Mouse (Mus musculus): Measurements from ENCODE around the gene Dpp9.

DNA sequence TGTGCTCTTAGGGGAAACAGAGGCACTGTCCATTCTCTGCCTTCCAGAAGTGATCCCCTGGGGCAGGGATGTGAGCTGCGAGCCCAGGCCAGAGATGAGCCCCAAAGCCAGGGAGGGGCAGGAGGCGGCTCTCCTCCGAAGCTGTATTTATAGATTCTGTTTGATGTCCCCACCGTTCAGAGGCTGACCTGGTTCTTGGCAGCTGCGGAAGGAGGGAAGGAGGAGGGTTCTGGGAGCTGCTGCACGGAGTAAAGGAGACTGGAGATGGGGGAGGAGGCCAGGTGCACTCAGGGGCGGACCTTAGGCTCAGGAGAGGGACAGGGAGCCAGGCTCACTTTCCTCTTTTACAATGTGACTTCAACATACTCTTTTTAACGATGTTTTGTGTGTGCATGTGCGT is 72.6 kb downstream of the Dpp9 start:
- no peak for TF ChIP-seq POLR2A (IDR thresholded peaks at IDR 0.05; ENCODE audit: borderline replicate concordance, extremely low read depth, insufficient read depth, insufficient read length, poor library complexity, severe bottlenecking)
- TF ChIP-seq CTCF (IDR thresholded peaks at IDR 0.05; ENCODE audit: borderline replicate concordance, extremely low read depth, insufficient read depth, insufficient read length) = no peak

Measured in brain, embryonic 14.5 days (tissue).